Mouse (Mus musculus) hindbrain, embryonic 14.5 days (tissue): ENCODE data around the gene Cd6. TPM values are rescaled to one million over a fixed set of nuclear protein-coding genes. Genes with fewer than 3 reads are reported as not detected.
A peak's percentile ranks its signal among the peaks of the same experiment; 100 is the strongest.

Source experiments
- ATAC-seq: fragments of 200-750 bp; cut with Nextera tagmentation; 2 replicates; pipeline ENCODE4 v1.8.0; 2017; ENCODE audit warnings: moderate number of reproducible peaks, mild to moderate bottlenecking, moderate TSS enrichment, moderate library complexity; ENCODE audit not compliant: low FRiP score
- DNase-seq: peaks from one replicate; pipeline ENCODE4 v3.0.0-alpha.2; 2015; ENCODE audit warnings: low spot score
- H3K27ac ChIP-seq: fragments of 300-500 bp; sonication (generic); 2 replicates; pipeline ENCODE4 v1.5.1; 2014; ENCODE audit warnings: mild to moderate bottlenecking, moderate library complexity
- H3K27me3 ChIP-seq: fragments of 300-500 bp; sonication (generic); 2 replicates; pipeline ENCODE4 v1.6.1; 2014; ENCODE audit warnings: mild to moderate bottlenecking, low read length, mixed read lengths; ENCODE audit not compliant: control insufficient read depth, insufficient read depth
- H3K36me3 ChIP-seq: fragments of 300-500 bp; sonication (generic); replicated peaks from 2 replicates; pipeline ENCODE4 v1.6.1; 2014; ENCODE audit not compliant: control insufficient read depth, insufficient read depth
- H3K4me1 ChIP-seq: fragments of 300-500 bp; sonication (generic); replicated peaks from 2 replicates; pipeline ENCODE4 v1.6.1; 2014; ENCODE audit warnings: antibody characterized with exemption, low read length, mixed read lengths; ENCODE audit not compliant: control insufficient read depth, insufficient read depth
- H3K4me2 ChIP-seq: fragments of 300-500 bp; sonication (generic); replicated peaks from 2 replicates; pipeline ENCODE4 v1.6.1; 2014; ENCODE audit warnings: mild to moderate bottlenecking, moderate library complexity
- H3K4me3 ChIP-seq: fragments of 300-500 bp; sonication (generic); replicated peaks from 2 replicates; pipeline ENCODE4 v1.5.1; 2014; ENCODE audit warnings: mild to moderate bottlenecking, low read length
- H3K9ac ChIP-seq: fragments of 300-500 bp; sonication (generic); 2 replicates; pipeline ENCODE4 v1.6.1; 2014
- H3K9me3 ChIP-seq: fragments of 300-500 bp; sonication (generic); 2 replicates; pipeline ENCODE4 v1.6.1; 2016; ENCODE audit warnings: low read length; ENCODE audit not compliant: control insufficient read depth
- WGBS: fragments of 180-500 bp; shearing (Covaris S2); extraction: QIAGEN DNeasy Blood & Tissue Kit; methylation state at CpG from one replicate; pipeline ENCODE4 v1.1.7; 2014; 5-methylcytosine and 5-hydroxymethylcytosine counted together
- polyA plus RNA-seq: library from polyadenylated mRNA; unstranded; fragments of >200 nt; fragmentation: Nextera tagmentation; extraction: Ambion mirVana; gene quantifications from 2 replicates; pipeline ENCODE4 v1.2.1, GENCODE M21; 2014

Cd6 gene
- polyA plus RNA-seq, 1 experiment from 2014 or later = not detected

GRCm38 (mm10) chr19:10808524-10809233, 21.2 kb downstream of the Cd6 start:
- Histone ChIP-seq H3K4me1 (0 out of 2 replicates have a peak, but pooled peaks cover 8% of the 10 kb centered on the region), H3K27ac (peak overlapping the region; percentile 44; the same call in 1 of the 2 replicates), H3K4me2 (no peak overlapping the region), H3K9me3 (no peaks in the 10 kb centered on the region), H3K9ac (no peak overlapping the region), H3K36me3 (no peaks in the 10 kb centered on the region), H3K4me3 (no peak overlapping the region), H3K27me3 (no peaks in the 10 kb centered on the region)
- DNase-seq (no peak), ATAC-seq (0 out of 2 replicates have a peak, but pooled peaks have one; percentile 24)
- 88% methylated on average over 12 of the region's 12 CpGs for WGBS

GRCm38 (mm10) chr19:10805661-10806285, 24.1 kb downstream of the Cd6 start:
- Histone ChIP-seq H3K9me3 (no peaks in the 10 kb centered on the region), H3K4me1 (0 out of 2 replicates have a peak, but pooled peaks cover 8% of the 10 kb centered on the region), H3K27me3 (no peaks in the 10 kb centered on the region), H3K4me3 (no peak overlapping the region), H3K36me3 (no peaks in the 10 kb centered on the region), H3K27ac (no peak overlapping the region), H3K9ac (no peak overlapping the region), H3K4me2 (no peak overlapping the region)
- ATAC-seq (no peak), DNase-seq (no peak)
- 72% methylated on average over 11 of the region's 11 CpGs for WGBS

GRCm38 (mm10) chr19:10804850-10805660, 24.8 kb downstream of the Cd6 start:
- H3K36me3 ChIP-seq = no peaks in the 10 kb centered on the region
- no peaks in the 10 kb centered on the region for H3K9me3 ChIP-seq
- H3K4me2 ChIP-seq = no peak overlapping the region
- WGBS = 84% methylated on average over 2 of the region's 2 CpGs
- H3K27ac ChIP-seq = no peak overlapping the region
- no peak overlapping the region for H3K4me3 ChIP-seq
- DNase-seq = no peak
- no peak overlapping the region for H3K9ac ChIP-seq
- H3K4me1 ChIP-seq = 0 out of 2 replicates have a peak, but pooled peaks cover 7% of the 10 kb centered on the region
- no peaks in the 10 kb centered on the region for H3K27me3 ChIP-seq
- ATAC-seq = no peak

- WGBS = 79% methylated on average over 5 of the region's 5 CpGs
- no peak overlapping the region for H3K4me3 ChIP-seq
- no peak for ATAC-seq
- no peak overlapping the region for H3K4me2 ChIP-seq
- no peaks in the 10 kb centered on the region for H3K36me3 ChIP-seq
- no peak overlapping the region for H3K27ac ChIP-seq
- H3K4me1 ChIP-seq = no peaks in the 10 kb centered on the region
- no peaks in the 10 kb centered on the region for H3K9me3 ChIP-seq
- H3K9ac ChIP-seq = no peak overlapping the region
- no peaks in the 10 kb centered on the region for H3K27me3 ChIP-seq
- no peak for DNase-seq
These were observed 26.1 kb downstream of the Cd6 start for GRCm38 (mm10) chr19:10803751-10804150.

GRCm38 (mm10) chr19:10801906-10802305, 28.0 kb downstream of the Cd6 start:
- no peak overlapping the region for H3K27ac ChIP-seq
- WGBS = 92% methylated on average over 6 of the region's 6 CpGs
- ATAC-seq = no peak
- no peaks in the 10 kb centered on the region for H3K9me3 ChIP-seq
- H3K27me3 ChIP-seq = no peaks in the 10 kb centered on the region
- H3K4me3 ChIP-seq = no peak overlapping the region
- no peak overlapping the region for H3K9ac ChIP-seq
- no peaks in the 10 kb centered on the region for H3K36me3 ChIP-seq
- DNase-seq = no peak
- H3K4me2 ChIP-seq = no peak overlapping the region
- H3K4me1 ChIP-seq = no peaks in the 10 kb centered on the region

GRCm38 (mm10) chr19:10801070-10801469, 28.8 kb downstream of the Cd6 start:
- H3K27me3 ChIP-seq = no peaks in the 10 kb centered on the region

GRCm38 (mm10) chr19:10799155-10799554, 30.7 kb downstream of the Cd6 start:
- DNase-seq (no peak), ATAC-seq (no peak)
- H3K27ac ChIP-seq = no peak overlapping the region
- H3K27me3 ChIP-seq = no peaks in the 10 kb centered on the region
- H3K4me2 ChIP-seq = no peak overlapping the region
- WGBS = 96% methylated on average over 17 of the region's 17 CpGs
- H3K9ac ChIP-seq = no peak overlapping the region
- H3K4me1 ChIP-seq = no peaks in the 10 kb centered on the region
- H3K4me3 ChIP-seq = no peak overlapping the region
- H3K9me3 ChIP-seq = no peaks in the 10 kb centered on the region
- no peaks in the 10 kb centered on the region for H3K36me3 ChIP-seq

More at GRCm38 (mm10) chr19:10801070-10801469, 28.8 kb downstream of the Cd6 start:
- no peak for ATAC-seq
- Histone ChIP-seq H3K4me2 (no peak overlapping the region), H3K4me1 (no peaks in the 10 kb centered on the region), H3K4me3 (no peak overlapping the region), H3K9me3 (no peaks in the 10 kb centered on the region), H3K27ac (no peak overlapping the region), H3K36me3 (no peaks in the 10 kb centered on the region), H3K9ac (no peak overlapping the region)
- WGBS = 62% methylated on average over 6 of the region's 6 CpGs
- no peak for DNase-seq

- H3K9ac ChIP-seq = no peak overlapping the region
- H3K4me3 ChIP-seq = no peak overlapping the region
- H3K27ac ChIP-seq = no peak overlapping the region
- no peaks in the 10 kb centered on the region for H3K36me3 ChIP-seq
- H3K9me3 ChIP-seq = no peaks in the 10 kb centered on the region
- no peak for DNase-seq
- H3K27me3 ChIP-seq = no peaks in the 10 kb centered on the region
- H3K4me1 ChIP-seq = no peaks in the 10 kb centered on the region
- no peak for ATAC-seq
- H3K4me2 ChIP-seq = no peak overlapping the region
- WGBS = 78% methylated on average over 10 of the region's 10 CpGs
These were observed 31.3 kb downstream of the Cd6 start for GRCm38 (mm10) chr19:10798576-10798975.

GRCm38 (mm10) chr19:10794916-10795315, 34.9 kb downstream of the Cd6 start:
- 84% methylated on average over 1 of the region's 1 CpGs for WGBS
- no peak overlapping the region for H3K4me2 ChIP-seq
- H3K27ac ChIP-seq = no peak overlapping the region
- no peaks in the 10 kb centered on the region for H3K27me3 ChIP-seq
- DNase-seq = no peak
- H3K9me3 ChIP-seq = no peaks in the 10 kb centered on the region
- H3K4me1 ChIP-seq = no peaks in the 10 kb centered on the region
- H3K4me3 ChIP-seq = no peak overlapping the region
- H3K36me3 ChIP-seq = no peaks in the 10 kb centered on the region
- ATAC-seq = no peak
- H3K9ac ChIP-seq = no peak overlapping the region
